Mouse (Mus musculus): ENCODE measurements around the gene Exoc3l2.

- TF ChIP-seq CTCF (IDR thresholded peaks at IDR 0.05; ENCODE audit: borderline replicate concordance, control insufficient read depth, extremely low read depth, insufficient read depth, low read length, poor library complexity) (no peak), POLR2A (IDR thresholded peaks at IDR 0.05; ENCODE audit: control insufficient read depth, extremely low read depth, insufficient read depth, low read length, poor library complexity) (no peak)
Observed at GRCm38 (mm10) chr7:19509786-19510185, 46.7 kb downstream of the Exoc3l2 start.

All from thymus, adult 2 months (tissue).